Mouse (Mus musculus): ENCODE results near the gene Cactin.
A peak's percentile ranks its signal among the peaks of the same experiment; 100 is the strongest.

Cactin gene

GRCm38 (mm10) chr10:81297845-81298244, 23.1 kb upstream of the Cactin start:
- no peak for DNase-seq (ENCODE audit: low spot score in 2 of 2)

GRCm38 (mm10) chr10:81298369-81299100, 22.4 kb upstream of the Cactin start:
- peak; percentile 74 to 77 for DNase-seq (ENCODE audit: low spot score in 2 of 2)

GRCm38 (mm10) chr10:81299585-81300351, 21.1 kb upstream of the Cactin start:
- DNase-seq (ENCODE audit: low spot score in 2 of 2) = no peak

GRCm38 (mm10) chr10:81300352-81300907, 20.5 kb upstream of the Cactin start:
- no peak for DNase-seq (ENCODE audit: low spot score in 2 of 2)

GRCm38 (mm10) chr10:81301321-81301720, 19.6 kb upstream of the Cactin start:
- no peak for DNase-seq (ENCODE audit: low spot score in 2 of 2)

GRCm38 (mm10) chr10:81302288-81302687, 18.6 kb upstream of the Cactin start:
- no peak for DNase-seq (ENCODE audit: low spot score in 2 of 2)

- DNase-seq (ENCODE audit: low spot score in 2 of 2) = peak; percentile 78 to 80
Measured at GRCm38 (mm10) chr10:81302781-81303218, 18.1 kb upstream of the Cactin start.

GRCm38 (mm10) chr10:81303258-81303657, 17.6 kb upstream of the Cactin start:
- DNase-seq (ENCODE audit: low spot score in 2 of 2) = no peak

GRCm38 (mm10) chr10:81303761-81304160, 17.1 kb upstream of the Cactin start:
- no peak for DNase-seq (ENCODE audit: low spot score in 2 of 2)

GRCm38 (mm10) chr10:81304597-81305238, 16.2 kb upstream of the Cactin start:
- no peak for DNase-seq (ENCODE audit: low spot score in 2 of 2)

- no peak for DNase-seq (ENCODE audit: low spot score in 2 of 2)
Measured at GRCm38 (mm10) chr10:81305663-81306062, 15.2 kb upstream of the Cactin start.

- no peak for DNase-seq (ENCODE audit: low spot score in 2 of 2)
Measured at GRCm38 (mm10) chr10:81306173-81306668, 14.7 kb upstream of the Cactin start.

GRCm38 (mm10) chr10:81306837-81307682, 13.8 kb upstream of the Cactin start:
- DNase-seq (ENCODE audit: low spot score in 2 of 2) = peak; percentile 69 to 70

GRCm38 (mm10) chr10:81309571-81309970, 11.3 kb upstream of the Cactin start:
- no peak for DNase-seq (ENCODE audit: low spot score in 2 of 2)

GRCm38 (mm10) chr10:81313581-81313980, 7.3 kb upstream of the Cactin start:
- DNase-seq (ENCODE audit: low spot score in 2 of 2) = no peak

GRCm38 (mm10) chr10:81314201-81314600, 6.7 kb upstream of the Cactin start:
- no peak for DNase-seq (ENCODE audit: low spot score in 2 of 2)

GRCm38 (mm10) chr10:81315587-81315986, 5.3 kb upstream of the Cactin start:
- no peak for DNase-seq (ENCODE audit: low spot score in 2 of 2)

- DNase-seq (ENCODE audit: low spot score in 2 of 2) = no peak
Measured at GRCm38 (mm10) chr10:81316338-81317060, 4.4 kb upstream of the Cactin start.

- peak in 1 of 2 experiments; percentile 13 for DNase-seq (ENCODE audit: low spot score in 2 of 2)
Measured at GRCm38 (mm10) chr10:81317273-81317672, 3.6 kb upstream of the Cactin start.

- no peak for DNase-seq (ENCODE audit: low spot score in 2 of 2)
Measured at GRCm38 (mm10) chr10:81318589-81319329, 2.1 kb upstream of the Cactin start.
